Mouse (Mus musculus) left cerebral cortex, postnatal 14 days (tissue): ENCODE results near the gene Gm17662. TPM values are rescaled to one million over a fixed set of nuclear protein-coding genes. Genes with fewer than 3 reads are reported as not detected.

Source experiments
- DNase-seq, 2 experiments: peaks; one replicate each; pipeline ENCODE4 v3.0.0; 2021 to 2022; ENCODE audit warnings: low spot score in 2 of 2, mixed read lengths in 1 of 2
- intact Hi-C: fragments of 180-260 bp; cut with DNase I; formaldehyde crosslinking; loops from one replicate; pipeline ENCODE4 v1.15.1; 2025
- total RNA-seq, 2 experiments: library from RNA; stranded (reverse); gene quantifications; 2 replicates each; pipeline ENCODE4 v1.2.3; 2021

Gene Gm17662
- total RNA-seq, 2 experiments from 2014 or later = not detected

DNA sequence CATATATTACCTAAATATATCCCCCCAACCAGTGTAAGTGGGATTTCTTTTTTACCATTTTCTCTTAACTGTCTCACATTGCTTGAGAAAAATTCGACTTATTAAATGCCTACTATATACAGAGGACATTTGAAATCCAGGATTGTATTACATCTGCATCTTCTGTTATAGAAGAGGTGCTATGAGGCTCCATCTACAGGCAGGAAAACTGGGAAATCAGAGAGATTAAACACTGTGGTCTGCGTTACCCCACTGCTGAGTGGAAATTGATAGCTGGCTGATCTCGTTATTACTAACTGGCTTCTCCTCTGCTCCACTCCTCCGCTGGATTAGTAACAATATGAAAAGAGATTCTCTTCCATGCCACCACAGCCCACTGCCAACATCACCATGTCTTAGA is 18.7 kb downstream of the Gm17662 start:
- no peak for DNase-seq
- intact Hi-C loops = no loop called here

DNA sequence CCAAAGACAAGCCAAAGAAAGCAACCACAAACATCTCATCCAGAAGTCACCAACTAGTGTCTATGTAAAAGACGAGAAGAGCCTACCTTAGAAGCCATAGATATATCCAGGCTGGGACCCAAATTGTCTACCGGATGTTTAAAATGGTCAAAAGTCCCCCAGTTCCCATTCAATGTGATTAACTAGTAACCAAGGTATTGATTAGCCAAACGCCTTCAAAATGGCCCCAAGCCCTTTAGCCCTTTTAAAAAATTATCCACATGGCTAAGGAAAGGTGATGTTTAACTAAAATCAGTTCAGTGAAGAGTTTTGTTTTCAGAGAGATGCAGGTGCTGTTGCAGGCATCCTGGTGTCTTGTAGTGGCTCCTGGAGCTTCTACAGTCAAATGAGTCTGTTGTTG is 19.2 kb downstream of the Gm17662 start, which contains the start of gene C8a:
TSS of gene C8a (minus strand) at position 76 of the 400 bp plus-strand sequence.
- no peak for DNase-seq
- intact Hi-C loops = no loop called here

- intact Hi-C loops = no loop called here
- DNase-seq = no peak
Measured at GRCm38 (mm10) chr4:104887486-104887885, 30.4 kb downstream of the Gm17662 start.

- intact Hi-C loops = no loop called here
- no peak for DNase-seq
Measured at GRCm38 (mm10) chr4:104888499-104889262, 31.6 kb downstream of the Gm17662 start.

GRCm38 (mm10) chr4:104891708-104892107 is 34.6 kb downstream of the Gm17662 start:
- DNase-seq = no peak
- intact Hi-C loops = loop anchor here (10.0 kb wide), 3 partner anchors 157 to 387 kb away; no protein-coding TSS in a partner anchor

- intact Hi-C loops = loop anchor here (10.0 kb wide), 3 partner anchors 159 to 389 kb away; no protein-coding TSS in a partner anchor
- peak in 1 of 2 experiments; percentile 30 for DNase-seq
Measured at GRCm38 (mm10) chr4:104893588-104893987, 36.5 kb downstream of the Gm17662 start.

DNA sequence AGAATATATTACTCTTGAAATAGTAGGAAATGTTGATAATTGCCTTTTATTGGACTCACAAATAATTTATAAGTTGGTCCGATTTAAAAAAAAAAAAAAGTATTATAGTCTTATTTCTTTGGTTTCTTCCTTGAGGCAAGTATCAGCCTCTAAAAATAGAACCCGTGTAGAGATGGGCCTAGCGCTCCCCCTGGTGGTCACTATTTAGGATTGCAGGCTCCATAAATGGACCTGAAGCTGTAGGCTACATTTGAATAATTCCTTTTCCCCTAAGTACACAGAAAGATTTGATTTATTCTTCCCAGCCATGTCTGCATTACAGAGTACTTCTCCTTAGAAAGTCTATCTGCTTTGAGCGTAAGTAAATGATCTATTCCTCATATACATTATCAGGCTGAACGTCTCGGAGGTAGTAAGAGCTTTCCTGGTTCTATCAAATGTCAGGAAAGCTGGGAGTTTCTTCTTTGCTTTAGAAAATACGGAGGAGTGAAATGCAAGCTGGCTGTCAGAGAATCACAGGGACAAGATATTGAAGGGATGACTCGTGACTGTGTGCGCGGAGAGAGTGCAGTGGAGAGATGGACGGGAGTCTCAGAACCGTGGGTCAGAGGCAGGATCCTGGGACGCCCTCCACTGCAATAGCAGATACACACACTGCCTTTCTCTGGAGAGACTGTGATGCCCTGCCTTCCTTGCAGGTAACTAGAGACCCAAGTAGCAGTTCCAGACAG is 37.0 kb downstream of the Gm17662 start:
- DNase-seq = peak; percentile 77 to 83
- intact Hi-C loops = loop anchor here (2.0 to 10.0 kb wide), 4 partner anchors 159 to 525 kb away; no protein-coding TSS in a partner anchor

- intact Hi-C loops = no loop called here
- no peak for DNase-seq
Measured at GRCm38 (mm10) chr4:104902836-104903235, 45.7 kb downstream of the Gm17662 start.

DNA sequence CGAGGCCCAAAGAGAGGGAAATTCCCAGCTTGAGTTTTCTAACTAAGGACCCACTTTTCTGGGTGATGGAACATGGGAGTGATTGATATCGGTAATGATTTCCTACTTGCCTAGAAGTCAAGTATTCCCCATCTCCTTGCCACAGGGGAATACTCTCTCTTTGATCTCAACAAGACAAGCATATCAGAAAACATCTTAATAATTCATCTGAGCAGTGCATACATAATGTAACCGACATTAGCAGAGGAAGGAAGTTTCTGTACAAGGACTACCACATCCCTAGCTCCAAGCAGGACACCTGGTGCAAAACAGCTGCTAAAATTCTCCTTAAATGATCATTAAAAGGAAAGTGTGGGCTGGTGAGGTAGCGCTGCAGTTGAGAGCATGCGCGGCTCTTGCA is 47.9 kb downstream of the Gm17662 start:
- DNase-seq = no peak
- intact Hi-C loops = no loop called here

Other genes starting within 250 kb of the Gm17662 start
- gene C8b, start 91.0 kb upstream of the Gm17662 start, total RNA-seq = under 1 TPM in 1 of 2 experiments, not detected in 1; 0.34 TPM
- gene C8a, start 19.1 kb downstream of the Gm17662 start, total RNA-seq = under 1 TPM in 1 of 2 experiments, not detected in 1; 0.49 TPM
- gene Fyb2, start 56.1 kb downstream of the Gm17662 start, total RNA-seq = 1 to 10 TPM; 1.3 to 1.5 TPM